Mouse (Mus musculus): Measurements from ENCODE around the gene Fam221a. TPM values are rescaled to one million over a fixed set of nuclear protein-coding genes. Genes with fewer than 3 reads are reported as not detected.

Gene Fam221a
- polyA plus RNA-seq, 1 experiment = 0.10 TPM

DNA sequence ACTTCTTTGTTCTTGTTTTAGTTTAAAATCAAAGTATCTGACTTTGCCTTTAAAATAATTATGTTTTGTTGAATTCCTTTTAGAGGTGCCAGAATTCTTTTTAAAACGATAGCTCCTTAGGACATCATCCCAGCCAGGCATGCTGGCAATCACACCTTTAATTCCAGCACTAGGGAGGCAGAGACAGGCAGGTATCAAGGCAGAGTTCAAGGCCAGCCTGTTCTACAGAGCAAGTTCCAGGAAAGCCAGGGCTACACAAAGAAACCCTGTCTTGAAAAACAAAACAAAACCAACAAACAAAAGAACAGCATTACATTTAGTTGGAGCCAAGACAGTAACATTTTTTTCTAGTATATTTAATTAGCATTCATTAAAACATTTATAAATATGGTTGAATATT lies 48.4 kb downstream of the Fam221a start:
- no peaks in the 10 kb centered on the region for H3K27me3 ChIP-seq (ENCODE audit: control insufficient read depth)
- no peak overlapping the region for H3K4me3 ChIP-seq (replicated peaks)
- no peaks in the 10 kb centered on the region for H3K4me1 ChIP-seq (ENCODE audit: control insufficient read depth)
- no peaks in the 10 kb centered on the region for H3K36me3 ChIP-seq (ENCODE audit: control insufficient read depth)
- TF ChIP-seq TAL1 (IDR thresholded peaks at IDR 0.05; ENCODE audit: low read length) = no peak
- H3K9me3 ChIP-seq (ENCODE audit: control insufficient read depth, low read length) = 0 out of 2 replicates have a peak, but pooled peaks cover 2% of the 10 kb centered on the region

DNA sequence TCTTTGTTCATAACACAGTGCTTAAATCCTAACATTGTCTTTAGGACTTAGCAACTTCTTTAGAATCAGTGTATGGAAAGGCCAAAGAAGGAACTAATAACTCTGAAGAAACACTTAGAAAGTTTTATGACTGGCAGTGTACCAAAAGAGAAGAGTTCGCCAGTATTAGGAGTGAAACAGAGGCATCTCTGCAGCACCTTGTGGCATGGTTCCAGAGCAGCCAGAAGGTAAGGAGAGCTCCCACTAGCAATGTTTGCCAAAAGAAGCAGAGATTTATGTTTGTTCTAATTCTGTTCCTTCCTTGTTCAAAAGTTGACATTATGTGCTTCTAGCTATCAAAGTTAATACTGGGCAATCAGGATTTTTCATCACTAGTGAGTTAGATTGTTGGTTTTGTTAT lies 69.8 kb downstream of the Fam221a start:
- Histone ChIP-seq H3K4me3 (replicated peaks) (no peak overlapping the region), H3K4me1 (ENCODE audit: control insufficient read depth) (no peaks in the 10 kb centered on the region), H3K27me3 (ENCODE audit: control insufficient read depth) (no peaks in the 10 kb centered on the region), H3K36me3 (ENCODE audit: control insufficient read depth) (no peaks in the 10 kb centered on the region), H3K9me3 (ENCODE audit: control insufficient read depth, low read length) (no peaks in the 10 kb centered on the region)
- TF ChIP-seq TAL1 (IDR thresholded peaks at IDR 0.05; ENCODE audit: low read length) (no peak), GATA1 (IDR thresholded peaks at IDR 0.05; ENCODE audit: low read length) (no peak)

Other genes with a start within 250 kb of the Fam221a start
- 0.48 and 0.58 TPM in 2 replicates for gene Igf2bp3, start 152.8 kb upstream of the Fam221a start, polyA plus RNA-seq (2012)
- 2.1 and 2.7 TPM in 2 replicates for gene Tra2a, start 103.7 kb upstream of the Fam221a start, polyA plus RNA-seq (2012)
- gene Ccdc126, start 48.5 kb upstream of the Fam221a start, polyA plus RNA-seq (2012) = not detected in 2 replicates
- gene Stk31, start 27.9 kb downstream of the Fam221a start, polyA plus RNA-seq (2012) = not detected in 2 replicates

Measured in erythroblast, embryonic 14.5 days (primary cell).